Mouse (Mus musculus) thymus, adult 2 months (tissue): ENCODE results near the gene Itih5. TPM values are rescaled to one million over a fixed set of nuclear protein-coding genes. Genes with fewer than 3 reads are reported as not detected.
A peak's percentile ranks its signal among the peaks of the same experiment; 100 is the strongest.

Experiments
- DNase-seq: peaks from one replicate; pipeline ENCODE4 v3.0.0; 2021
- H3K27ac ChIP-seq: fragments of 200-500 bp; 2 replicates; pipeline ENCODE4 v1.5.1; 2012; ENCODE audit warnings: low read length, control low read depth; ENCODE audit not compliant: control insufficient read depth, insufficient read depth
- H3K27me3 ChIP-seq: fragments of 200-500 bp; 2 replicates; pipeline ENCODE4 v1.6.1; 2012; ENCODE audit warnings: mild to moderate bottlenecking, low read length, moderate library complexity, mixed read lengths; ENCODE audit not compliant: control insufficient read depth, insufficient read depth
- H3K36me3 ChIP-seq: fragments of 200-500 bp; 2 replicates; pipeline ENCODE4 v1.6.1; 2012; ENCODE audit warnings: mild to moderate bottlenecking, low read length, moderate library complexity; ENCODE audit not compliant: control insufficient read depth, insufficient read depth
- H3K4me1 ChIP-seq: fragments of 200-500 bp; replicated peaks from 2 replicates; pipeline ENCODE4 v1.6.1; 2012; ENCODE audit warnings: low read length; ENCODE audit not compliant: control insufficient read depth, insufficient read depth
- H3K4me3 ChIP-seq: fragments of 200-500 bp; 2 replicates; pipeline ENCODE4 v1.5.1; 2012; ENCODE audit warnings: mild to moderate bottlenecking, low read length, control low read depth, moderate library complexity; ENCODE audit not compliant: control insufficient read depth, insufficient read depth
- CTCF ChIP-seq: fragments of 200-500 bp; IDR thresholded peaks from 2 replicates; pipeline ENCODE4 v1.5.1; 2012; ENCODE audit warnings: mild to moderate bottlenecking, control low read depth, low read length, moderate library complexity, borderline replicate concordance; ENCODE audit not compliant: control insufficient read depth, poor library complexity, insufficient read depth; ENCODE audit errors: extremely low read depth
- POLR2A ChIP-seq: fragments of 200-500 bp; IDR thresholded peaks from 2 replicates; pipeline ENCODE4 v1.6.1; 2012; ENCODE audit warnings: mild to moderate bottlenecking, low read length, control low read depth, moderate library complexity; ENCODE audit not compliant: control insufficient read depth, poor library complexity, insufficient read depth; ENCODE audit errors: extremely low read depth
- WGBS: fragments of 180-500 bp; shearing (Covaris S2); methylation state at CpG from one replicate; pipeline ENCODE4 v1.1.7; 2018; 5-methylcytosine and 5-hydroxymethylcytosine counted together
- polyA plus RNA-seq: library from polyadenylated mRNA; depleted of rRNA; stranded (reverse); fragments of >200 nt; gene quantifications from 2 replicates; pipeline ENCODE4 v1.2.3, GENCODE M21; 2012; rRNA removed

The Itih5 gene
- polyA plus RNA-seq, 1 experiment, result 4.4 TPM

- Histone ChIP-seq H3K27ac (no peak overlapping the region), H3K27me3 (no peaks in the 10 kb centered on the region), H3K4me3 (no peak overlapping the region), H3K36me3 (no peaks in the 10 kb centered on the region), H3K4me1 (no peaks in the 10 kb centered on the region)
- 21% methylated on average over 11 of the region's 11 CpGs for WGBS
- TF ChIP-seq POLR2A, result no peak
- no peak for TF ChIP-seq CTCF
- DNase-seq, result no peak
Observed at GRCm38 (mm10) chr2:10295908-10296307, 142.5 kb downstream of the Itih5 start.

GRCm38 (mm10) chr2:10300244-10300643 is 146.9 kb downstream of the Itih5 start:
- WGBS, result 52% methylated on average over 7 of the region's 7 CpGs
- no peak overlapping the region for H3K4me3 ChIP-seq
- TF ChIP-seq POLR2A (no peak), CTCF (no peak)
- no peaks in the 10 kb centered on the region for H3K27me3 ChIP-seq
- H3K4me1 ChIP-seq, result no peaks in the 10 kb centered on the region
- peak; percentile 26 for DNase-seq
- H3K36me3 ChIP-seq, result no peaks in the 10 kb centered on the region
- H3K27ac ChIP-seq, result no peak overlapping the region

- Histone ChIP-seq H3K27me3 (no peaks in the 10 kb centered on the region), H3K27ac (no peak overlapping the region), H3K4me1 (no peaks in the 10 kb centered on the region), H3K4me3 (no peak overlapping the region), H3K36me3 (no peaks in the 10 kb centered on the region)
- DNase-seq, result no peak
- WGBS, result 83% methylated on average over 10 of the region's 10 CpGs
- no peak for TF ChIP-seq POLR2A
- TF ChIP-seq CTCF, result no peak
Observed at GRCm38 (mm10) chr2:10300771-10301170, 147.4 kb downstream of the Itih5 start.

- DNase-seq, result no peak
- TF ChIP-seq CTCF (no peak), POLR2A (no peak)
- Histone ChIP-seq H3K27ac (no peak overlapping the region), H3K27me3 (no peaks in the 10 kb centered on the region), H3K4me3 (no peak overlapping the region), H3K36me3 (no peaks in the 10 kb centered on the region), H3K4me1 (no peaks in the 10 kb centered on the region)
- 86% methylated on average over 3 of the region's 3 CpGs for WGBS
Observed at GRCm38 (mm10) chr2:10301391-10301790, 148.0 kb downstream of the Itih5 start.

GRCm38 (mm10) chr2:10301997-10302396 is 148.6 kb downstream of the Itih5 start:
- DNase-seq, result no peak
- H3K36me3 ChIP-seq, result no peaks in the 10 kb centered on the region
- no peak for TF ChIP-seq POLR2A
- TF ChIP-seq CTCF, result no peak
- H3K4me3 ChIP-seq, result no peak overlapping the region
- WGBS, result 97% methylated on average over 9 of the region's 9 CpGs
- H3K27me3 ChIP-seq, result no peaks in the 10 kb centered on the region
- no peaks in the 10 kb centered on the region for H3K4me1 ChIP-seq
- H3K27ac ChIP-seq, result no peak overlapping the region

- no peaks in the 10 kb centered on the region for H3K4me1 ChIP-seq
- H3K4me3 ChIP-seq, result no peak overlapping the region
- TF ChIP-seq POLR2A, result no peak
- no peak for TF ChIP-seq CTCF
- H3K27me3 ChIP-seq, result no peaks in the 10 kb centered on the region
- DNase-seq, result no peak
- no peak overlapping the region for H3K27ac ChIP-seq
- H3K36me3 ChIP-seq, result no peaks in the 10 kb centered on the region
- WGBS, result 83% methylated on average over 3 of the region's 3 CpGs
Observed at GRCm38 (mm10) chr2:10304911-10305310, 151.5 kb downstream of the Itih5 start.

Other genes with a start within 250 kb of the Itih5 start
- gene Taf3, start 105.0 kb upstream of the Itih5 start, polyA plus RNA-seq, result 10.0 and 13.5 TPM in 2 replicates
- 290 and 428 TPM in 2 replicates for gene Atp5c1, start 73.1 kb upstream of the Itih5 start, polyA plus RNA-seq
- 6.9 and 7.1 TPM in 2 replicates for gene Kin, start 73.0 kb upstream of the Itih5 start, polyA plus RNA-seq
- gene Itih2, start 22.2 kb upstream of the Itih5 start, polyA plus RNA-seq, result 0.23 and 0.87 TPM in 2 replicates
- gene Sfmbt2, start 216.9 kb downstream of the Itih5 start, polyA plus RNA-seq, result 1.6 and 1.7 TPM in 2 replicates